Mouse (Mus musculus) adrenal gland, adult 2 months (tissue): ENCODE measurements around the gene Eef1b2. TPM values are rescaled to one million over a fixed set of nuclear protein-coding genes. Genes with fewer than 3 reads are reported as not detected.

ENCODE experiments used
- microRNA-seq, 2 experiments: library from miRNA; unstranded; fragments of <30 nt; microRNA quantifications; one replicate each; pipeline ENCODE4 v1.2.0; 2021
- polyA plus RNA-seq: library from polyadenylated mRNA; depleted of rRNA; stranded (reverse); fragments of >200 nt; gene quantifications from 2 replicates; pipeline ENCODE4 v1.2.3, GENCODE M21; 2012; rRNA removed
- total RNA-seq, 2 experiments: library from RNA; stranded (reverse); gene quantifications; 2 replicates each; pipeline ENCODE4 v1.2.3; 2021

The Eef1b2 gene
- total and polyA plus RNA-seq, 3 experiments = 195 to 691 (median 456) TPM

Small RNAs within 50 kb of the gene (microRNA-seq; reads per million reads assigned to microRNA genes)
- 0 reads per million in 2 experiments for gene Gm24557
- gene Gm27512 = 0 reads per million in 2 experiments

Other genes with a start within 250 kb of the Eef1b2 start
- gene Ino80d, start 62.2 kb upstream of the Eef1b2 start, total RNA-seq = 10 to 100 TPM; 20.4 to 32.6 TPM
- gene Ino80d, start 62.2 kb upstream of the Eef1b2 start, polyA plus RNA-seq = 10.6 and 10.7 TPM in 2 replicates
- 100 to 1,000 TPM; 280 TPM for gene Ndufs1, start within 50 bp of the Eef1b2 start, total RNA-seq
- 21.5 and 22.0 TPM in 2 replicates for gene Ndufs1, start within 50 bp of the Eef1b2 start, polyA plus RNA-seq
- under 1 TPM; 0.28 to 0.40 TPM for gene Gpr1, start 37.7 kb downstream of the Eef1b2 start, total RNA-seq
- 0.10 and 0.12 TPM in 2 replicates for gene Gpr1, start 37.7 kb downstream of the Eef1b2 start, polyA plus RNA-seq
- gene Zdbf2, start 96.4 kb downstream of the Eef1b2 start, total RNA-seq = 10 to 100 TPM in 1 of 2 experiments, 1 to 10 TPM in 1; 8.6 to 13.6 TPM
- gene Zdbf2, start 96.4 kb downstream of the Eef1b2 start, polyA plus RNA-seq = 0.37 and 1.4 TPM in 2 replicates